Mouse (Mus musculus): Measurements from ENCODE around the gene Kcne3. TPM values are rescaled to one million over a fixed set of nuclear protein-coding genes. Genes with fewer than 3 reads are reported as not detected.
A peak's percentile ranks its signal among the peaks of the same experiment; 100 is the strongest.

Kcne3 gene
- polyA plus RNA-seq, 1 experiment from 2014 or later = 0.89 TPM

DNA sequence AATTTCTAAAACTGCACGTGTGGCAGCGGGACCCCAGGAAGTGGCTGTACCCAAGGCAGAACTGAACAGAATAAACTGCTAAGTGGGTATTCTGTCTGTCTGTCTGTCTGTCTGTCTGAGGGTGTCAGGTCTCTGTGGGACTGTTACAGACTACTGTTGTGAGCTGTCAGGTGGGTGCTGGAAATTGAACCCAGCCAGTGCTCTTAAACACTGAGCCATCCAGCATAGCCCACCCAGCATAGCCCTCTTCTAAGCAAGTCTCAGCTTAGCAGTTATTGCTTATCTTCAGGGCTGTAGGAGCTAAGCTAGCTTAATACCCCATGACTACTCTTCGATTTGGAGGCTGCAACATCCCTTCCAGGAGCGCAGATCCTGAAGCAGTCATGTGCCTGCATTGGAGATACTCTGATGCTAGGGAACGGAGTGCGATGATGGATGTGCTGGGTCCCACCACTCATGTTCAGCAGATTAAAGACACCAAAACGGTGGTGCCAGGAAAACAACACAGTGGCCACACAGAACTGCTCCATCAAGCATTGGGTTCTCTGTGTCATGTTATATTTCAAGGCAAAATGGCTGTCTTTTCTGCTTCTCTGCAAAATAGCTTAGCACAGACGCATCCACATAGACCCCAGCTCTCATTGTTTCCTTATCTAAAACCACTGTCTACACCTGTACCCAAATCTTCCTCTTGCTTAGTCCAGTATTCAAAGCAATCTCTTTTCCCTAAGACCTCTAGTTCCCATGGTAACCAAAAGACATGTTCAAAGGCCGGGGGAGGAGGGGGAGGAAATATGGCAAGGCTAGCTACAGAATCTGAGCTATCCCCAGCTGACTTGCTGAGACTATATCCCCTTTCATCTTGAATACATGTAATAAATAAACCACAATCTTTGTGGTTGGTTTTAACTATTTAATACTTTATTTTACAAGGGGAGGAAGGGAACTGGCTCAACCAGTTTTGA is 40.6 kb downstream of the Kcne3 start:
- DNase-seq = peak; percentile 81
- Histone ChIP-seq H3K27me3 (ENCODE audit: control insufficient read depth, insufficient read depth, low read length) (no peaks in the 10 kb centered on the region), H3K9me3 (ENCODE audit: control insufficient read depth, low read length) (no peaks in the 10 kb centered on the region), H3K4me1 (ENCODE audit: control insufficient read depth, insufficient read depth, low read length) (peaks cover 24% of the 10 kb centered on the region), H3K36me3 (ENCODE audit: control insufficient read depth, insufficient read depth, low read length) (no peaks in the 10 kb centered on the region), H3K27ac (replicated peaks; ENCODE audit: low read depth, low read length) (peak overlapping the region; percentile 85), H3K9ac (replicated peaks; ENCODE audit: low read length) (no peak overlapping the region), H3K4me3 (replicated peaks; ENCODE audit: low read depth, low read length) (no peak overlapping the region), H3K4me2 (ENCODE audit: low read length) (peak overlapping the region; percentile 35; the same call in 1 of the 2 replicates)
- WGBS = 52% methylated on average over 9 of the region's 9 CpGs
- peak; percentile 72 for ATAC-seq (ENCODE audit: low FRiP score, low TSS enrichment)

DNA sequence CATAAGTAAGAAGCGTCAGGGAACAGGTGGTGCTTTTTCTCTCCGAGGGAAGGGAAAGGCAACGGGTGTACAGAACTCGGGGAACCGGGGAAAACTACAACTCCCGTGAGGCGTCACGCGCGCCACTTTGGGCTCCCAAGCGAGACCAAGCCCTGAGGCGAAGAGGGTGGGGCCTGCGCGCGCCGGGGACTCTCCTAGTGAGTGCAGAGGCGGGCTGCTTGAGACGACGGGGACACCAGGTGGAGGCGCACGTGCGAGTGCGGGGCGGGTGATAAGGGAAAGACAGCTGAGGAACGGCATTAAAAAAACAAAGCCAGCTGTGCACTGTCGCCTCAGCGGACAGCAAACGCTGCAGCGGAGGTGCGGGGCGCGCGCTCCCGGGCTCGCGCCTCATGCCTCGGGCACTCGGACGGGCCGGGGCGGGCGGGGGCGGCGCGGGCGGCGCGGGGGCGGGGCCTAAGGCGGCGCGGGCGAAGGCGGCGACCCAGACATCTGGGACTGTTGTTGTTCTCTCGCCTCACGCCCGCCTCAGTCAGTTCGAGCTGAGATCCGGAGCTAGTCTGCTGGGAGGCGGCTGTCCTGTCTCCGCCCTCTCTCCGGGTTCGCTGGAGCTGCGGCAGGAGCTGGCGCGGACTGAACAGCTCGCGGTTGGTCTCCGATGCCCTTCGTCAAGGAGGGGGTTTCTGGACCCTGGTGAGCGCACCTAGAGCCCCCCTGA is 51.0 kb downstream of the Kcne3 start, which contains the start of gene Pgm2l1:
Pgm2l1 (plus strand) TSS at position 237 of the 718 bp plus-strand sequence.
- peak within 1 kb of the TSS; percentile 75 for H3K4me2 ChIP-seq (ENCODE audit: low read length)
- peaks cover 15% of the 10 kb centered on the region for H3K4me1 ChIP-seq (ENCODE audit: control insufficient read depth, insufficient read depth, low read length)
- H3K36me3 ChIP-seq (ENCODE audit: control insufficient read depth, insufficient read depth, low read length) = no peaks in the 10 kb centered on the region
- H3K27ac ChIP-seq (replicated peaks; ENCODE audit: low read depth, low read length) = peak within 1 kb of the TSS; percentile 92
- WGBS = under 1% methylated on average over 72 of the region's 72 CpGs
- ATAC-seq (ENCODE audit: low FRiP score, low TSS enrichment) (peak; percentile 96), DNase-seq (peak; percentile 98)
- peak within 1 kb of the TSS; percentile 89 for H3K4me3 ChIP-seq (replicated peaks; ENCODE audit: low read depth, low read length)
- no peaks in the 10 kb centered on the region for H3K27me3 ChIP-seq (ENCODE audit: control insufficient read depth, insufficient read depth, low read length)
- H3K9ac ChIP-seq (replicated peaks; ENCODE audit: low read length) = peak within 1 kb of the TSS; percentile 90
- H3K9me3 ChIP-seq (ENCODE audit: control insufficient read depth, low read length) = no peaks in the 10 kb centered on the region

DNA sequence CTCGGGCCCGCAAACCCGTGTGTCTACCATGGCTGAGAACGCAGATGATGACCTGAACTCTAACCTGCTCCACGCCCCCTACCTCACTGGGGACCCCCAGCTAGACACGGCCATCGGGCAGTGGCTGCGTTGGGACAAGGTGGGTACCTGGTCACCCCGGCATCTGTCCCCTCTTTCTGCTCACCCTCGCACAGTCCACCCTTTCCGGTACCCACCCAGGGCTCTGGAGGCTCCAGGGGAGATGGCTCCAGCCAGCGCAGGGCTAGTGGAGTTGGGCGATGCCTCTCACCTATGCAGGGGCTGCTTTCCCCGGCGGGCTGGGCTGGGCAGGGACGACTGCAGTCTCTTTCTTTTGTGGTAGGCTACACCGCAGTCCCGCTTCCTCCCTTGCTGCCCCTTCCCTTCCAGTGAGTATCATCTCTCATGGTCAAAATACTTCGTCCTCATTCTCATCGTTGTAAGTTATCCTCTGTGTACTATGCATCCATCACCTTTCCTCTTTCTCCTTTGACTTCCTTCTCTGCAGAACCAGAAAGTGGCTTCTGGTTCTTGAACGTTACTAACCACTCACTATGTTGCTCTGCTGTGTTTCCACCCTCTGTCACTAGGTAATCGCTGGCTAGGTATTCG is 51.7 kb downstream of the Kcne3 start:
- Histone ChIP-seq H3K9me3 (ENCODE audit: control insufficient read depth, low read length) (no peaks in the 10 kb centered on the region), H3K27ac (replicated peaks; ENCODE audit: low read depth, low read length) (peak overlapping the region; percentile 92), H3K4me3 (replicated peaks; ENCODE audit: low read depth, low read length) (peak overlapping the region; percentile 89), H3K4me1 (ENCODE audit: control insufficient read depth, insufficient read depth, low read length) (peaks cover 15% of the 10 kb centered on the region), H3K4me2 (ENCODE audit: low read length) (peak overlapping the region; percentile 75), H3K36me3 (ENCODE audit: control insufficient read depth, insufficient read depth, low read length) (no peaks in the 10 kb centered on the region), H3K27me3 (ENCODE audit: control insufficient read depth, insufficient read depth, low read length) (no peaks in the 10 kb centered on the region), H3K9ac (replicated peaks; ENCODE audit: low read length) (peak overlapping the region; percentile 90)
- WGBS = under 1% methylated on average over 23 of the region's 23 CpGs
- peak; percentile 61 for DNase-seq
- ATAC-seq (ENCODE audit: low FRiP score, low TSS enrichment) = peak; percentile 51

DNA sequence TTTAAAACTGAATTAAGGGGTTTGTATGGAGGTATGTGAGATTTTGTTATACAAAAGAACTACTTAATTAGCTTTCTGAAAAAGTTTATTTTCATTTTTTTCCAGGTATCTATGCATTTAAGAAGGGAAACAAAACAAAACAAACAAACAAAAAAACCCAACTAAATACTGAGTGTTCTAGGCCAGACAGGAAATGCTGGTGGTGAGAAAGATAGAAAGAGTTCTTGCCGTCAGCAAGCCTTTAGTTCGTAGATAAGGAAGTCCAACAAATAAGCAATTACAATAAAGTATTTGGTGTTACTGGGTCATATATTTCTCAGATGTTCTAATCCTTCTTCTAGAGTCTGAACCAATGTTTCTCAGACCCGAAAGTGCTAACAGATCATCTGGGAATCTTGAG is 52.7 kb downstream of the Kcne3 start:
- Histone ChIP-seq H3K9me3 (ENCODE audit: control insufficient read depth, low read length) (no peaks in the 10 kb centered on the region), H3K4me2 (ENCODE audit: low read length) (peak overlapping the region; percentile 75), H3K4me3 (replicated peaks; ENCODE audit: low read depth, low read length) (peak overlapping the region; percentile 89), H3K27ac (replicated peaks; ENCODE audit: low read depth, low read length) (no peak overlapping the region), H3K9ac (replicated peaks; ENCODE audit: low read length) (peak overlapping the region; percentile 90), H3K4me1 (ENCODE audit: control insufficient read depth, insufficient read depth, low read length) (peaks cover 15% of the 10 kb centered on the region), H3K27me3 (ENCODE audit: control insufficient read depth, insufficient read depth, low read length) (no peaks in the 10 kb centered on the region), H3K36me3 (ENCODE audit: control insufficient read depth, insufficient read depth, low read length) (no peaks in the 10 kb centered on the region)
- no peak for DNase-seq
- WGBS = 73% methylated on average over 3 of the region's 3 CpGs
- ATAC-seq (ENCODE audit: low FRiP score, low TSS enrichment) = no peak

DNA sequence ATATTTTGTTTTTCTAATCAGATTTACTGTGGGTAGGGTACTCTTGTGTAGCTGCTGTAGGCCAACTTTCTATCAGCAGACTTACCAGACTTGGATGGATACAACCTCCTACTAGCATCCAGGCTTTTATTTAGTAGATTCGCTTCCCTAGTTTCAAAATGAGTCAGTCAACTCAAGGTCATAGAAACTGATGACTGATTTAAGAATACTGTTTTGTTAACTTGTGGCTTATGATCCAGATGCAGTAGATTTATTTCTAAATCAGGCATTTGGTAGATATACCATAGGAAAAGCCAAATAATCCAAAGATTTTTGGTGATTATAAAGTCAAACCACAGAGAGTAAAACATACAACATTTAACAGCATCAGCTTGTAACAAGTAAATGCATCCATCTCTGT is 54.3 kb downstream of the Kcne3 start:
- peaks cover 15% of the 10 kb centered on the region for H3K4me1 ChIP-seq (ENCODE audit: control insufficient read depth, insufficient read depth, low read length)
- WGBS = 96% methylated on average over 1 of the region's 1 CpGs
- DNase-seq = no peak
- H3K27me3 ChIP-seq (ENCODE audit: control insufficient read depth, insufficient read depth, low read length) = no peaks in the 10 kb centered on the region
- ATAC-seq (ENCODE audit: low FRiP score, low TSS enrichment) = no peak
- peak overlapping the region; percentile 1; the same call in 1 of the 2 replicates for H3K4me2 ChIP-seq (ENCODE audit: low read length)
- no peak overlapping the region for H3K27ac ChIP-seq (replicated peaks; ENCODE audit: low read depth, low read length)
- H3K9ac ChIP-seq (replicated peaks; ENCODE audit: low read length) = no peak overlapping the region
- H3K4me3 ChIP-seq (replicated peaks; ENCODE audit: low read depth, low read length) = no peak overlapping the region
- H3K36me3 ChIP-seq (ENCODE audit: control insufficient read depth, insufficient read depth, low read length) = no peaks in the 10 kb centered on the region
- no peaks in the 10 kb centered on the region for H3K9me3 ChIP-seq (ENCODE audit: control insufficient read depth, low read length)

DNA sequence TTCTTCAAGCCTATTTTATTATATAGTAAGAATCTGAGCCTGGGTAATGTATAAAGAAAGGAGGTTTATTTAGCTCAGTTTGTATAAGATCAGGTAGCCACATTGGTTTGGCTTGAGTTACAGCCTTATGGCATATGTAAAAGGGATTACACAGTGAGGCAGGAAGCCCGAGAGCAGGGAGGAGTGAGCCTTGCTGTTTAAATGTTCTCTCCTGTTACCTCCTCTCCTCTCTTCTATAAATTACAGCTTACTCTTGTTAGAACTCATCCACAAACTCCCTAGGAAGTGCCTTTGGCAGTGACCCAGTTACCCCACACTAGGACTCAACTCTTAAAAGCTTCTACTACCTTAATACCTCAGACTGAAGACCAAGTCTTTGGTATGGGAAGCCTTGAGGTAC is 55.4 kb downstream of the Kcne3 start:
- 50% methylated on average over 1 of the region's 1 CpGs for WGBS
- Histone ChIP-seq H3K27ac (replicated peaks; ENCODE audit: low read depth, low read length) (no peak overlapping the region), H3K9ac (replicated peaks; ENCODE audit: low read length) (no peak overlapping the region), H3K4me2 (ENCODE audit: low read length) (no peak overlapping the region), H3K4me3 (replicated peaks; ENCODE audit: low read depth, low read length) (no peak overlapping the region), H3K36me3 (ENCODE audit: control insufficient read depth, insufficient read depth, low read length) (no peaks in the 10 kb centered on the region), H3K4me1 (ENCODE audit: control insufficient read depth, insufficient read depth, low read length) (peaks cover 15% of the 10 kb centered on the region), H3K27me3 (ENCODE audit: control insufficient read depth, insufficient read depth, low read length) (no peaks in the 10 kb centered on the region), H3K9me3 (ENCODE audit: control insufficient read depth, low read length) (no peaks in the 10 kb centered on the region)
- ATAC-seq (ENCODE audit: low FRiP score, low TSS enrichment) = no peak
- DNase-seq = no peak

DNA sequence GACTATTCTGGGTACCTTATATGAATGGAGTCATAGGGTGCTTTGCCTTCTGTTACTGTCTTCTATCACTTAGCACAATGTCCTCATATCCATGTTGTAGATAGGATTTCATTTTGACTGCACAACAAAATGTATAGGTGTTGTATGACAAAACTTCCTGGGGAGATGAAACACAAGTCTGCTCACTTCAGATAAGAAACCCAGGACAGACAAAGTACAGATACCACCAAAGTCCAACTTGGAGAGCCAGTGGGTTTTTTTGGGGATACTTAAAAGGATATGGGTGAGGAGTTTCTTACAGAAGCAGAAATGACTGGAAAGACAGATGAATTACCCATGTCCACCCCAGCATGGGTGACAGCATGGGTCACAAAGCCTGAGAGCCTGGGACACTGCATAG is 57.4 kb downstream of the Kcne3 start:
- H3K4me3 ChIP-seq (replicated peaks; ENCODE audit: low read depth, low read length) = no peak overlapping the region
- H3K27ac ChIP-seq (replicated peaks; ENCODE audit: low read depth, low read length) = no peak overlapping the region
- H3K4me2 ChIP-seq (ENCODE audit: low read length) = no peak overlapping the region; the same call in 1 of the 2 replicates
- DNase-seq (no peak), ATAC-seq (ENCODE audit: low FRiP score, low TSS enrichment) (no peak)
- no peaks in the 10 kb centered on the region for H3K9me3 ChIP-seq (ENCODE audit: control insufficient read depth, low read length)
- H3K27me3 ChIP-seq (ENCODE audit: control insufficient read depth, insufficient read depth, low read length) = no peaks in the 10 kb centered on the region
- H3K36me3 ChIP-seq (ENCODE audit: control insufficient read depth, insufficient read depth, low read length) = no peaks in the 10 kb centered on the region
- H3K4me1 ChIP-seq (ENCODE audit: control insufficient read depth, insufficient read depth, low read length) = peaks cover 18% of the 10 kb centered on the region
- no peak overlapping the region for H3K9ac ChIP-seq (replicated peaks; ENCODE audit: low read length)

All from midbrain, embryonic 14.5 days (tissue).